Mouse (Mus musculus) adrenal gland, adult 10 weeks (tissue): ENCODE data around the gene Cd247. TPM values are rescaled to one million over a fixed set of nuclear protein-coding genes. Genes with fewer than 3 reads are reported as not detected.

Experiments
- polyA plus RNA-seq: library from polyadenylated mRNA; stranded (reverse); fragments of 350-450 nt; fragmentation: Illumina TruSeq; extraction: RNeasy Lipid Tissue Mini Kit (QIAGEN cat#74804); gene quantifications from one replicate; pipeline ENCODE4 v1.2.3, GENCODE M21; 2014; ENCODE audit warnings: low read depth, low replicate concordance

Gene Cd247
- not detected for polyA plus RNA-seq

DNA sequence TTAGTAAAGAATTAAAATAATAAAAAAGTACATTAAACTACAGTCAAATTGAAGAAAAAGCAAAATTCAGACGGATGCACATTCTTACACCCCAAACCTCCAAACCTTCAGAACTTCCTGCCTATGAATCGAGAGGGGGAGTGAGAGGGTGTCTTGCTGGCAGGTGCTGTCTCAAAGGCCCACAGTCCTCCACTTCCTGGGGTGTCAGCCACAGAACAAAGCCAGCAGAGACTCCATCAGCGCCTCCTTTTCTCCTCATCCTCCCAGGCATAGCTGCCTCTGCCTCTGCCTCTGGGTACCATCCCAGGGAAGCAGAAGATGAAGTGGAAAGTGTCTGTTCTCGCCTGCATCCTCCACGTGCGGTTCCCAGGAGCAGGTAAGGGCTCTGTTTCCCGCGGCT is at the start of gene Cd247:
TSS of gene Cd247 (plus strand) at position 171 of the 400 bp plus-strand sequence.

GRCm38 (mm10) chr1:165763635-165764372 is 24.7 kb upstream of the Cd247 start, which contains the start of gene Creg1:
Gene Creg1, plus strand, starts transcription at chr1:165763746.

Other genes starting within 250 kb of the Cd247 start
- gene Mpzl1, start 154.1 kb upstream of the Cd247 start, polyA plus RNA-seq = 18.4 TPM
- 11.2 TPM for gene Rcsd1, start 78.9 kb upstream of the Cd247 start, polyA plus RNA-seq
- gene Creg1, start 24.9 kb upstream of the Cd247 start, polyA plus RNA-seq = 178 TPM
- gene Pou2f1, start 214.0 kb downstream of the Cd247 start, polyA plus RNA-seq = 12.0 TPM